Mouse (Mus musculus): Measurements from ENCODE around the gene Trappc3l. TPM values are rescaled to one million over a fixed set of nuclear protein-coding genes. Genes with fewer than 3 reads are reported as not detected.

Gene Trappc3l
- polyA plus RNA-seq, 1 experiment from 2014 or later, result not detected

GRCm38 (mm10) chr10:34053987-34054386 is 16.6 kb downstream of the Trappc3l start:
- Histone ChIP-seq H3K27ac (no peak overlapping the region), H3K36me3 (no peaks in the 10 kb centered on the region), H3K9ac (replicated peaks) (no peak overlapping the region), H3K4me1 (replicated peaks) (no peaks in the 10 kb centered on the region), H3K9me3 (no peaks in the 10 kb centered on the region), H3K27me3 (no peaks in the 10 kb centered on the region), H3K4me2 (no peak overlapping the region), H3K4me3 (replicated peaks) (no peak overlapping the region)
- ATAC-seq (ENCODE audit: insufficient number of reproducible peaks, insufficient read depth, low FRiP score, low TSS enrichment, low read depth), result no peak
- 85% methylated on average over 2 of the region's 2 CpGs for WGBS

DNA sequence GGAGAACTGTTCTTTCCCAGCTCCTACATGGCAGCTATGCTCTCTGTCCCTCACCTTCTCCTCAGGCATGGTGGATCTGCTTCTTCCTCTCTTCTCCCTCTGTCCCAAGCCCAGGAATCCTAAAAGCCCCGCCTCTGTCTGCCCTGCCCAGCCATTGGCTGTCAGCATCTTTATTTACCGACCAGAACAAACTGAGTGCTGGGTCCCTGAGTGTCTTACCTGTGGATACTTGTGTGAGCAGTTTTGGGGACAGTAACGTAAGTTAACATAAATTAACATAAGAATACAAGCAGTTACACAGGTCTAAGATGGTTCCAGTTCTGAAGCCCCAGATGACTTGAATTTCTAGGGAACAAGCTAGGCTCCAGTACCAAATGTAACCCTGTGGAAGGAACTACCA is 29.2 kb downstream of the Trappc3l start:
- H3K9me3 ChIP-seq, result no peaks in the 10 kb centered on the region
- no peak overlapping the region for H3K9ac ChIP-seq (replicated peaks)
- no peaks in the 10 kb centered on the region for H3K36me3 ChIP-seq
- H3K27me3 ChIP-seq, result no peaks in the 10 kb centered on the region
- H3K27ac ChIP-seq, result no peak overlapping the region
- no peaks in the 10 kb centered on the region for H3K4me1 ChIP-seq (replicated peaks)
- WGBS, result 55% methylated on average over 3 of the region's 3 CpGs
- no peak for ATAC-seq (ENCODE audit: insufficient number of reproducible peaks, insufficient read depth, low FRiP score, low TSS enrichment, low read depth)
- H3K4me3 ChIP-seq (replicated peaks), result no peak overlapping the region
- no peak overlapping the region for H3K4me2 ChIP-seq

DNA sequence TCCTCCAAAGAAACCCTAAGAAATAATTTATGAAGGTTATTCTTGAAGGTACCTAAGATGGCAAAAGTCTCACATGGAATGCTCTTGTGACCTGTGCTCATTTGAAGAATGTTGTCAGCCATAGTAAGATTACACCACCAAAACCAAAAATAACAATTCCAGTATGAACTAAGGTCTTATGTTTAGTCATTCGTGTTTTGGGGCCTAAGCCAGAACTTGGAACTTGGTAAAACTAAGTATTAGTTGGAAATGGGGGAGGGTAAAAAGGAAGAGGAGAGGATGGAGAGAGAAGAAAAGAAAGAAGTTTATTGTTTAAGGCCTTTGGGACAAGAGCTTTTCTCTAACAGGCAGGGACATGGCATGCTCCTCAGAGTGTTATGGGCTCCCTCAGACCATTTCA is 32.2 kb downstream of the Trappc3l start:
- 58% methylated on average over 1 of the region's 1 CpGs for WGBS
- H3K4me2 ChIP-seq, result no peak overlapping the region

GRCm38 (mm10) chr10:34070999-34071492 is 33.6 kb downstream of the Trappc3l start:
- Histone ChIP-seq H3K4me1 (replicated peaks) (no peaks in the 10 kb centered on the region), H3K27me3 (no peaks in the 10 kb centered on the region), H3K9ac (replicated peaks) (no peak overlapping the region), H3K4me3 (replicated peaks) (no peak overlapping the region), H3K36me3 (no peaks in the 10 kb centered on the region), H3K4me2 (no peak overlapping the region), H3K9me3 (no peaks in the 10 kb centered on the region), H3K27ac (no peak overlapping the region)
- no peak for ATAC-seq (ENCODE audit: insufficient number of reproducible peaks, insufficient read depth, low FRiP score, low TSS enrichment, low read depth)
- WGBS, result 39% methylated on average over 5 of the region's 5 CpGs

More for the DNA sequence above, 32.2 kb downstream of the Trappc3l start:
- Histone ChIP-seq H3K9ac (replicated peaks) (no peak overlapping the region), H3K4me3 (replicated peaks) (no peak overlapping the region), H3K4me1 (replicated peaks) (no peaks in the 10 kb centered on the region), H3K9me3 (no peaks in the 10 kb centered on the region), H3K36me3 (no peaks in the 10 kb centered on the region), H3K27ac (no peak overlapping the region), H3K27me3 (no peaks in the 10 kb centered on the region)
- no peak for ATAC-seq (ENCODE audit: insufficient number of reproducible peaks, insufficient read depth, low FRiP score, low TSS enrichment, low read depth)

DNA sequence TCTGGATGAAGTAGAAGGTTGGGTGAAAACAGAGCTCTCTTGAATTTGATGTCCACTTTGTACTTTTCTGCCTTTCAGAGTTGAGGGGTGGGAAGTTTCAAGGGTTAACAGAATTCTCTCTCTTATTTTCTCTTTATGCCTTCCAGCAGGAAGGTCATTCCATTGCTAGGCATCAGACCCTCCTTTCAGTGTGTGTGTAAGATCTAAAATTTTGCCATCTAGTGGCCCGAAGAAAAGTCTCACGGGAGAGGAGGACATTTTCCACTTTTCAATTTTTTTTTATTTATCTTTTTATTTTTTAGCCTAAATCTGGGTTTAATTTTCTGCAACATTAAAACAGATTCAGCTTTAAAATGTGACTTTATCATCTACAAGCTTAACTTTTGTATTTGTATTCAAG is 34.3 kb downstream of the Trappc3l start:
- no peaks in the 10 kb centered on the region for H3K4me1 ChIP-seq (replicated peaks)
- H3K27me3 ChIP-seq, result no peaks in the 10 kb centered on the region
- no peaks in the 10 kb centered on the region for H3K36me3 ChIP-seq
- no peak overlapping the region for H3K4me3 ChIP-seq (replicated peaks)
- no peaks in the 10 kb centered on the region for H3K9me3 ChIP-seq
- H3K9ac ChIP-seq (replicated peaks), result no peak overlapping the region
- H3K27ac ChIP-seq, result no peak overlapping the region
- no peak overlapping the region for H3K4me2 ChIP-seq
- no peak for ATAC-seq (ENCODE audit: insufficient number of reproducible peaks, insufficient read depth, low FRiP score, low TSS enrichment, low read depth)
- 65% methylated on average over 2 of the region's 2 CpGs for WGBS

GRCm38 (mm10) chr10:34074522-34075200 is 37.3 kb downstream of the Trappc3l start:
- H3K4me2 ChIP-seq, result no peak overlapping the region
- 87% methylated on average over 5 of the region's 5 CpGs for WGBS
- no peak overlapping the region for H3K9ac ChIP-seq (replicated peaks)
- H3K4me3 ChIP-seq (replicated peaks), result no peak overlapping the region
- no peaks in the 10 kb centered on the region for H3K9me3 ChIP-seq
- ATAC-seq (ENCODE audit: insufficient number of reproducible peaks, insufficient read depth, low FRiP score, low TSS enrichment, low read depth), result no peak
- no peaks in the 10 kb centered on the region for H3K36me3 ChIP-seq
- no peaks in the 10 kb centered on the region for H3K27me3 ChIP-seq
- no peak overlapping the region for H3K27ac ChIP-seq
- H3K4me1 ChIP-seq (replicated peaks), result no peaks in the 10 kb centered on the region

DNA sequence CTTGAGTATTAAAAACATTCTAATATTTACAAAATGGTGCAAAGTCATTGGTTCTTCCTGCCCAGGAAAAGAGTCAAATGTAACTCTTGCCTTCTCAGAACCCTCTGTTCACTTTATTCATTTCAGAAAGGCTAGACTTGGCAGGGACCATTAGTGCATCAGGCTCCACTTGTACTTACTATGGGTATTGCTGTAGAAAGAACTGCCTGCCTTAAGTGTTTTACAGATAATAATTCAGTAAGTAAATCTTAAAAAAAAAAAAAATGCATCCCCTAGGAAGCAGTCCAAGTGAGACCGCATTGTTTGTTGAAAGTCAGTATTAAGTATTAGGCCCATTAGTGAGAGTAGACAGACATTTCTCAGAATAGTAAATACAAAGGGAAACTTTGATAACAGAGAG is 49.1 kb downstream of the Trappc3l start:
- WGBS, result 88% methylated on average over 1 of the region's 1 CpGs
- Histone ChIP-seq H3K9ac (replicated peaks) (no peak overlapping the region), H3K4me1 (replicated peaks) (no peaks in the 10 kb centered on the region), H3K4me2 (no peak overlapping the region), H3K9me3 (no peaks in the 10 kb centered on the region), H3K4me3 (replicated peaks) (no peak overlapping the region), H3K27me3 (no peaks in the 10 kb centered on the region), H3K36me3 (no peaks in the 10 kb centered on the region), H3K27ac (no peak overlapping the region)
- no peak for ATAC-seq (ENCODE audit: insufficient number of reproducible peaks, insufficient read depth, low FRiP score, low TSS enrichment, low read depth)

- Histone ChIP-seq H3K4me2 (no peak overlapping the region), H3K27ac (no peak overlapping the region), H3K27me3 (no peaks in the 10 kb centered on the region), H3K36me3 (no peaks in the 10 kb centered on the region), H3K4me1 (replicated peaks) (no peaks in the 10 kb centered on the region), H3K9ac (replicated peaks) (no peak overlapping the region), H3K4me3 (replicated peaks) (no peak overlapping the region), H3K9me3 (no peaks in the 10 kb centered on the region)
- 86% methylated on average over 2 of the region's 2 CpGs for WGBS
- no peak for ATAC-seq (ENCODE audit: insufficient number of reproducible peaks, insufficient read depth, low FRiP score, low TSS enrichment, low read depth)
These were observed 51.1 kb downstream of the Trappc3l start for GRCm38 (mm10) chr10:34088515-34088914.

DNA sequence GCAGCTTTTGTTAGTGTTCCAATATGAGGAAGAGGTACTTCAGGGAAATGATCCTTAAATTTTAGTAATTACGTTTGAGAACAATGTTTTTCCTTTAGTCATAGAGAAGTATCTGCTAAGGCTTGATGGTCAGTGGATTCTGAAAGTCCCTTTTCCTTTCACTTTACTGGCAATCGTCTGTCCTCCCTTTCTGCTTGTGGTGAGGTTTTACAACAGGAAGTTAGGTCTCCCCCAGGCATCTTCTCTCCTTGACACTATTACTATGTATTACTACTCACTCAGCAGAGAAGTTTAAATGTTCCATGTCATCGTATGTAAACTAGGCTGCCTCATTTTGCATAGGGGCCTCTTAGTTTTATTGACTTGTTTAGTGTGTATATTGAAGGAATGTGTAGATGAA is 52.1 kb downstream of the Trappc3l start:
- Histone ChIP-seq H3K4me3 (replicated peaks) (no peak overlapping the region), H3K27ac (no peak overlapping the region), H3K9me3 (no peaks in the 10 kb centered on the region), H3K4me1 (replicated peaks) (no peaks in the 10 kb centered on the region), H3K4me2 (no peak overlapping the region), H3K9ac (replicated peaks) (no peak overlapping the region), H3K36me3 (no peaks in the 10 kb centered on the region), H3K27me3 (no peaks in the 10 kb centered on the region)
- 53% methylated on average over 3 of the region's 3 CpGs for WGBS
- no peak for ATAC-seq (ENCODE audit: insufficient number of reproducible peaks, insufficient read depth, low FRiP score, low TSS enrichment, low read depth)

- H3K4me2 ChIP-seq, result no peak overlapping the region
- H3K27me3 ChIP-seq, result no peaks in the 10 kb centered on the region
- no peaks in the 10 kb centered on the region for H3K36me3 ChIP-seq
- H3K9ac ChIP-seq (replicated peaks), result no peak overlapping the region
- no peak overlapping the region for H3K27ac ChIP-seq
- no peak overlapping the region for H3K4me3 ChIP-seq (replicated peaks)
- 74% methylated on average over 1 of the region's 1 CpGs for WGBS
- ATAC-seq (ENCODE audit: insufficient number of reproducible peaks, insufficient read depth, low FRiP score, low TSS enrichment, low read depth), result no peak
- H3K4me1 ChIP-seq (replicated peaks), result no peaks in the 10 kb centered on the region
- no peaks in the 10 kb centered on the region for H3K9me3 ChIP-seq
These were observed 53.1 kb downstream of the Trappc3l start for GRCm38 (mm10) chr10:34090481-34090880.

DNA sequence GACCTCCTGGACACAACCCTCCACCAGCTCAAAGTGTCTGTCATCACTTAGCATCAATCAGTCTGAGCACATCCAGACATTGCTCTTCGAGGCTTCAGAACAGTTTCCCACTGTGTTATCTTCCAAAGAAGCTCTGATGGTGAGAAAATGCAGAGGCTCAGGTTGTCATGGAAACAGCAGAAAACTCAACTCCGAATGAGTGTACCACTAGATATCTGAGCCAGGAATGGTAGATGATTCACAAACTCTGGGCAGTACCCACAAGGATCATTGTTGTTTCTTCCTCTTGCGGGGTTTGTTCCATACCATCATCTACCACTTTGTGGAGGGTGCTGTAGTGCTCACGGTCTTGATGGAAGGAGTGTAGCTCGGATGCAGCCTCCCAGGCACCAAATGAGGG is 54.5 kb downstream of the Trappc3l start:
- Histone ChIP-seq H3K4me2 (no peak overlapping the region), H3K4me3 (replicated peaks) (no peak overlapping the region), H3K9me3 (no peaks in the 10 kb centered on the region), H3K9ac (replicated peaks) (no peak overlapping the region), H3K4me1 (replicated peaks) (0 out of 2 replicates have a peak, but pooled peaks cover 3% of the 10 kb centered on the region), H3K36me3 (no peaks in the 10 kb centered on the region), H3K27ac (no peak overlapping the region), H3K27me3 (no peaks in the 10 kb centered on the region)
- no peak for ATAC-seq (ENCODE audit: insufficient number of reproducible peaks, insufficient read depth, low FRiP score, low TSS enrichment, low read depth)
- WGBS, result 62% methylated on average over 5 of the region's 5 CpGs

DNA sequence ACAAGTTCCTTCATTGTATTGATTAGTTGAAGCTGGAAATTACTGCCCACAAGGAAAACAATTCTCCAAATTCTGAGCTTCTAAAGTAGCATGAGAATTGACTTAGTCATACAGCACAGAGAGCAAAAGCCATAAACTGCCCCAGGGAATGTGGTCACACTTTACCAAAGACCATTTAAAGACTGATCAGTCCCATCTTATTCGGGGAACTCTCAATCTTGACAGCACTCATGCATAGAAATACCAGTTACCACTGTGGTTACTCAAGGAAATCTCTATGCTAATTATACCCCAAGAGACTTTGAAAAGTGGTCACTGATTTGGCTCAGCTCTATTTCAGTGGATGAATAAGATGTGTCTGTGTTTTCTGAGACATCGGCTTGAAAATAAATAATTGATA is 57.8 kb downstream of the Trappc3l start:
- Histone ChIP-seq H3K9ac (replicated peaks) (no peak overlapping the region), H3K4me3 (replicated peaks) (no peak overlapping the region), H3K27me3 (no peaks in the 10 kb centered on the region), H3K9me3 (no peaks in the 10 kb centered on the region), H3K36me3 (no peaks in the 10 kb centered on the region), H3K4me2 (no peak overlapping the region), H3K27ac (no peak overlapping the region), H3K4me1 (replicated peaks) (0 out of 2 replicates have a peak, but pooled peaks cover 3% of the 10 kb centered on the region)
- ATAC-seq (ENCODE audit: insufficient number of reproducible peaks, insufficient read depth, low FRiP score, low TSS enrichment, low read depth), result no peak
- WGBS, result 76% methylated on average over 2 of the region's 2 CpGs
